Mouse (Mus musculus): Measurements from ENCODE around the gene Gm48551.

The Gm48551 gene

GRCm38 (mm10) chr10:81430831-81431525 lies 46.7 kb downstream of the Gm48551 start:
- peak; percentile 8 for DNase-seq (ENCODE audit: low spot score)

DNA sequence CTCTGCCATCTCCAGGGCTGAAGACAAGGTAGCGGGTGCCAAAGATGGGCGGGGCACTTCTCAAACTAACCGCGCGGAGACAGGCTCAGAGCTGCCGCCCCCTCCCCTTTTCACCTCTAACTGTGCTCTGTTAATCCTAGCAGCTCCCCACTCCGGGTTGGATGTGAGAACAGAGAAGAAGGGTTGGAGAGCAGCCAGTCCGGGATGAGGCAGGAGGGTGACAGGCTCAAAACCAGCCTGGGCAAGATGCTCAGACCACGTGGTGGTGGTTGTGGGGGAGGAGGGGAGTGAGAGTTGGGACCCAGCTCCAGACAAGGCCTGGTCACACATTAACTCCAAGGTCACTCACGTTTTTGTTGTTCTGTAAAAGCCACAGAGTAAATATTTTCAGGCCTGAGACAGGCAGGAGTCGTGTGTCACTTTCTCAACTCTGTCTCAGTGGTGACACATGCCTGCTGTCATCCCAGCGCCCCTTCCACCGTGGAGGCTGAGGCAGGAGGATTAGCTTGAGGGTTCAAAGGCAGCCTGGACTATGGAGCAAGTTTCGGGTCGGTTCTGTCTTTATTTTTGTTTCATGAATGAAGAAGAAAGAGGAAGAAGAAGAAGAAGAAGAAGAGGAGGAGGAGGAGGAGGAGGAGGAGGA lies 47.4 kb downstream of the Gm48551 start:
- DNase-seq (ENCODE audit: low spot score), result no peak

- no peak for DNase-seq (ENCODE audit: low spot score)
Measured at GRCm38 (mm10) chr10:81432169-81432867, 48.1 kb downstream of the Gm48551 start.

GRCm38 (mm10) chr10:81432868-81433262 lies 48.6 kb downstream of the Gm48551 start:
- peak; percentile 94 for DNase-seq (ENCODE audit: low spot score)

DNA sequence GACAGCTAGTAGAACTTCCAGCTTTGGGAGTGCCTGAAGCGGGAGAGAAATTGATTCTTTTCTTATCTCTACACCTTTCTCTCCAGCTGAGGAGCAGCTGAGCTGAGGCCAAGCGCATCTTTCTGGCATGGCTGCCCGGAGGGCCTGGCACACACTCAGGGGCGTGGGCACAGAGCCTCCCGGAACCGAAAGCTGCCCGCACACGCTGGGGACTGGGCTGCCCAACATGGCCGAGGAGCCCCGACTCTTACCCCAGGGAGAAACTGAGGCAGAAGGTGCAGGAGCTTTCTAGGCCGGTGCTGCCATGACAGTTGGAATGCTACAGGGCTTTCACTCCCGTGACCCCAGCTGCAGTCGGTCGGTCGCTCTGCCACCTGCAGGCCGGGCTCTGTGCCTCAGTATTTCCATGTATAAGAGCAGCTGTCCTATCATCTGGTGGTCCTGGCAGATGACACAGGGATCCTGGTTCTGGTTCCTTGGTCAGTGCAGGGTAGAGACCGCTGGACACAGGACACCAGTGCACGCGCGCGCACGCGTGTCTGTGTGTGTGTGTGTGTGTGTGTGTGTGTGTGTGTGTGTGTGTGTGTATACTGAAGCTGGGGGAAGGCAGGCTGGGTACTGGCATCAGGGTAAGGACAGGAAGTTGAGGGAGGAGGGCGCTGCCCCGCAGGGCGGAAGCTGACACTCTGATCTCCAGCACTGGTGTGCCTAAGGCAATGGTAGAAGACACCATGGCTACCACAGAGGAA lies 49.4 kb downstream of the Gm48551 start:
- DNase-seq (ENCODE audit: low spot score), result no peak

- no peak for DNase-seq (ENCODE audit: low spot score)
Measured at GRCm38 (mm10) chr10:81434361-81435263, 50.3 kb downstream of the Gm48551 start.

DNA sequence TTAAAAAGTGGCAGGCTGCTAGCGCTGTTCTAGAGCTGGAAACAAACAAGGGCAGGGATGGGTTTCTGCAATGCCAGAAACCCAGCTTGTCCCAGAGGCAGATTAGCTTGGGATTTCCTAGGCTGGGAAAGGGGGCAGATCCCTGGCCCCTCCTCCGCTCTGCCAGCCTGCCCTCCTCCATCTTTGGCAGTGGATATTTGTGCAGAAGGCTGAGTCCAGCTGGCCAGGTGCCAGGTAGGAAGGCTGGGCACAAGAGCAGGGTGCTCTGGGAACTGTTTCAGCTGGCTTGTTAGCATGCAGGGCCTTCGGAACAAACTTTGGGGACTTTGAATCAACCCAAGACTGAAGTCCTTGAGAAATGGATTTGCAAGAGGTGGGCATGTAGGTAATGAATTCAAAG lies 51.2 kb downstream of the Gm48551 start:
- DNase-seq (ENCODE audit: low spot score), result no peak

GRCm38 (mm10) chr10:81441019-81441418 lies 56.8 kb downstream of the Gm48551 start:
- no peak for DNase-seq (ENCODE audit: low spot score)

Data from embryo, embryonic 10.5 days (tissue).